Mouse (Mus musculus) adipocyte (in vitro differentiated cells): ENCODE measurements at regions not wholly inside any gene's neighbourhood (a gene's known extent, or its start where the extent isn't known, plus 50 kb on each side); places are given as distances from the start of the nearest gene placed in this dataset.
"Not testable (repeated sequence)": the region's sequence is repeated elsewhere in the genome, so short reads cannot be mapped to it uniquely, and the experiment has no call there.

Experiments used
- DNase-seq: peaks from one replicate; pipeline ENCODE4 v3.0.0-alpha.2; 2016; ENCODE audit warnings: low spot score

GRCm38 (mm10) chr6:13006596-13006995 lies 63.0 kb upstream of the Tmem106b start:
- no peak for DNase-seq

DNA sequence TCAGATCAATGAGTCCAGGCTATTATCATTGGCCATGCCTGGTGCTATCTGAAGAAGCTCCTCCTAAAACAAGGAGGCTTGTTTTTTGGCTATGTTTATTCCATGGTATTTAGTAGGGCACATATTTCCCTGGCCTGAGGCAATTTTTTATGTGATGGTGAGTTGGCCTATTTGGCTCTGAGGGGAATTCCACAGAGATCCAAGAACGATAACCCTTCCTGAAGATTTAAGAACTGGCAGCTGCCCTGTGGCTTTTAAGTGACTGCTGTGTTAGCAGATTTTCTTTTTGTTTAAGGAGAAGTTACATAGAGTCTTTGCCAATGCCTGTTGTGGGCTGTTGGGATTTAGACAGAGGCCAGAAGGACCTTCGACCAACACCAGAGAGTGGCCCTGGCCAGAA lies 74.9 kb upstream of the Tmem106b start:
- DNase-seq, result peak; percentile 46

DNA sequence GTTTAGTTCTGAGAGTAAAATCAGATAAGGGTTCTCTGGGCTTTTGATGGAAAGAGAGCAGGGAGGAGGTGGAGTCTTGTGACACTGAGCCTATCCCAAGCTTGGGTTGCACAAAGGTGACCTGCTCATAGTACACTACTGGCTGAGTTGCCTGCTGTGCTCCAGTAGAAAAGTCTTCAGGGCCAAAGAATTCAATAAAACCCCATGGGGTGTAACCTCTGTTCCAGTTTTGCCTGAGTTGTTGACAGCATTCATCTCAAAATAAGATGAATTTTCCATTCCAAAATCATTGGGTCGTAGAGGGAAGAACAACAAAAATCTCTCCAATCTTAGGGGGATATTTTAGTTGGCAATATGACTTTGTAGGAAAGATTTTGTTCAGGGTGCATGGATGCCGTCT lies 75.8 kb upstream of the Tmem106b start:
- peak; percentile 49 for DNase-seq

DNA sequence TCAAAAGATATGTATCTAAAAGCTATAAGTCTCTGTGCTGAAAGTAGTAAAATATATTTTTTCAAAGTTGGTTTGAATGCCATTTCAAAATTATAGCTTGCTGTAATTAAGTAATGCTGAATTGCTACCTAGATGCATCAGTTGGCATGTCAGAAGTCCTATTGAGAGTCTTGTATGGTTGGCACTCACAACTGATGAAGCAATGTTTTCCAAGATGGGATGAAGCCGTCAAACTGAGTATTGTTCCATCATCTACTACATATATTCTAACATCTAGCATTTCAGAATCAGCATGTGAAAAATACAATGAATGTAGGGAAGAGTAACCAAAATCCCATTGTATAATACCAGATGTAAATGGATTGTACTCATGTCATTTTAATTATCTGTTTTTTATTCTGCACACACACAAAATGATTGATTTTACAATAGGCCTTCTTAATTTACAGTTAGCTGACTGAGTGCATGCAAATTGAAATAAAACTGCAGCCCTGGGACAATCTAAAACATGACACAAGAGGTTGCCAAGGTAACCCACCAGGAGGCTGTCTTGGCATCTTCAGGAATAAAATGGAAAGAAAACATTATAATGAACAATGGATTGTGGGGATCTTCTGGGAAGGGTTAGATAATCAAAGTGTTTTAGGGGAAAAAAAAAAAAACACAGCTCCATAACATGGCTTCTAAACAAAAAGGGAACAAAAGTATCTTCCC lies 92.2 kb upstream of the Tmem106b start:
- no peak for DNase-seq

GRCm38 (mm10) chr6:12971604-12972003 lies 98.0 kb upstream of the Tmem106b start:
- no peak for DNase-seq

DNA sequence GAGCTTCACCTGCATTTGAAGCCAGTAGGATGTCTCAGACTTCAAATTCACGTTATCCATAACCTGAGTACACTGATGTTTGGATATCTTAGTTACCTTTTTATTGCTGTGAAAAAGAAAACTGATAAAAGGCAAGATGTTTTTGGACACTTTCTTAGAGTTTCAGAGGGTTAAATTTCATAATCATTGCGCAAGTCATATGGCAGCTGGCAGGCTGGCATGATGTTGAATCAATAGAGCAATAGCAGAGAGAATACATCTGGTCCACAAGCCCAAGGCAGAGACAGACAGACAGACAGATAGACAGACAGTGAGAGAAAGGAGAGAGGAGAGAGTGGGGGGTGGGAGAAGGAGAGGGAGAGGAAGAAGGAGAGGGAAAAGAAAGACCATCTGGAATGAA lies 102.3 kb upstream of the Tmem106b start:
- DNase-seq, result peak; percentile 70

GRCm38 (mm10) chr6:12957797-12958196 lies 111.8 kb upstream of the Tmem106b start:
- DNase-seq, result no peak

DNA sequence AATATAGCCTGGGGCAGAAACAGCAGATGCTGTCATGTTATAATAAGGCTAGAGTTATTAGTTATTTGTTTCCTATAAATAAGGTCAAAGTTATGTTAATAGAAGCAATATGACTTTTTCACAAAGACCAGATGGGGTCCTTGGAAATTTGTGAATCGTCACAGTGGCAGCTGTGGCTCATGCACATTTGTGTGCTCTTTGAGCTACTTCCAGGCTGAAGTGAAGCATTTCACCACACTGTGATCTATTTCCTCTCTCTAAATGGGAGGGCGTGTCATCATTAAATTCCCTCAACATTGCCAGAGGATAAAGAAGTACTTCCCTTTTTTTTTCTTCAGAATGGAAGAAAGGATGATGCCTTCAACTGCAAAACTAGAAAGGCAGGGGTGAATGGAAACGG lies 157.9 kb upstream of the Tmem106b start:
- peak; percentile 14 for DNase-seq

- no peak for DNase-seq
Observed at GRCm38 (mm10) chr6:12892929-12893328, 143.7 kb upstream of the Thsd7a start.

DNA sequence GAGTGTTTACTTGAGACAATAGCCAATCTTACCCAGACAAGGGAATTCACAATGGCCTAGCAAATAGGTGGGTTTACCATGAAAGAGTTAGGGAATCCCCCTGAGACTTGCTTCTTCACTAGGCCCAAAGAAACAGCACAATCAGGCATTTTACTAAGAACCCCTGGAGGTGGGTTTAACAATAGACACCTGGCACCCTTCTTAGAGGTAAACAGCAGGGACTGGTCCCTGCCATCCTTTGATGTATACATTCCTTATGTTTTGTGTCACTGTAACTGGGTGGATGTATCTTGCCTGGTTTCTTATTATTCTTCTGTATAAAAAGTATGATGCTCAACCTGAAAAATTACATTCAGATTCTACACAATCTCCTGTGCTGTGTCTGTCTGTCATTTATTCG lies 127.7 kb upstream of the Thsd7a start:
- DNase-seq, result not testable (repeated sequence)

DNA sequence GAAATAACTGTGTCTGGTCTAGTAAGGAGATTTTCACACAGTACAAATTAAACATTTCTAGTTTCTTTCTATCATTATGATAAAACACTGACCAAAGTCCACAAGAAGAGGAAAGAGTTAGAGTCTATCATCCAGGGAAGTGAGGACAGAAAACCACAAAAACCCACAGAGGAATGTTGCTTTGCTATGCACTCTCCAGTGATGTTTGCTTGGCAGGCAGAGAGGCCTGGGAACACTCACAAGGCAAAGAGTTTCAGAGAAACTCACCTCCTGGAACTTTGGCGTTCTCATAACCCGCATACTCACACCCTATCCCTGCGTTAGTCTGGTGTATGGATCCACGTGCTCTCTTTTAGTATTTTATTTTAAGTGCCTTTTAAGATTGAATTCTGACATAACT lies 127.2 kb upstream of the Thsd7a start:
- DNase-seq, result no peak

GRCm38 (mm10) chr6:12868251-12868650 lies 119.0 kb upstream of the Thsd7a start:
- DNase-seq, result peak; percentile 66

- no peak for DNase-seq
Observed at GRCm38 (mm10) chr6:12852041-12852440, 102.8 kb upstream of the Thsd7a start.

- not testable (repeated sequence) for DNase-seq
Observed at GRCm38 (mm10) chr6:12835079-12835478, 85.9 kb upstream of the Thsd7a start.

- no peak for DNase-seq
Observed at GRCm38 (mm10) chr6:12833358-12833757, 84.1 kb upstream of the Thsd7a start.

DNA sequence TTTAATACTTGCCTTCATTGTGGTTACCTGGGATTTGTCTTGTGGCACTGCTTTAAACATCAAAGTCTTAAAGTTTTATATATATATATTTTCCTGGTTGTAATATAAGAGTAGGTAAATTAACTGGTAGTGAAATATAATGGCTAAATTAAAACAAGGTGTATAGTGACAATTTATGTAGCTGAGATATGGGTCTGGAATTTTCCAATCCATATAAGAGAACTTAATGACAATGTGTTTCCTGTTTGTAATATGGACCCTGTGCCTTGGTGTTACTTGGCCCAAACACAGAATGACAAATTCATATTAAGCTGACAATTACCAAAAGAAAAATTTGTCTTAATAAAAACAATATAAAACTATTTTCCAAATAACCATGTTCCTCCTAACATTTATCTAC lies 82.7 kb upstream of the Thsd7a start:
- no peak for DNase-seq

DNA sequence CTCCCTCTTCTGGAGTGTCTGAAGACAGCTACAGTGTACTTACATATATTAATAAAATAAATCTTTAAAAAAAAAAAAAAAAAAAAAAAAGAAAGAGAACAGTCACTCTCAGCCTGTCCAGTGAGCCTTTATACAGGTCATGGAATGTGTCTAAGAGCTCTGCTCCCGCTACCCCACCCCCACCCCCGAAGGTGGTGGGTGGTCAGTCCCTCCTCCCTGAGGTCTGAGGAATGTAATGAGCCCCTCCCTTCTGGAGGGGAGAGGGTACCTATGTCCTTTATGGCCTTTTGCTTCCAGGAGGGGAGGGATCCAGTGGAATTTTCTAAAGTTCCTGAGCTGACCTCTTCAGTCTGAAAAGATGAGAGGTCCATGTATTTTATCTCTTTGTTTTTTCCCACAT lies 82.3 kb upstream of the Thsd7a start:
- DNase-seq, result no peak

- DNase-seq, result no peak
Observed at GRCm38 (mm10) chr6:12827745-12828144, 78.5 kb upstream of the Thsd7a start.

- no peak for DNase-seq
Observed at GRCm38 (mm10) chr6:12814972-12815770, 66.0 kb upstream of the Thsd7a start.

- DNase-seq, result not testable (repeated sequence)
Observed at GRCm38 (mm10) chr6:12813781-12814180, 64.6 kb upstream of the Thsd7a start.

DNA sequence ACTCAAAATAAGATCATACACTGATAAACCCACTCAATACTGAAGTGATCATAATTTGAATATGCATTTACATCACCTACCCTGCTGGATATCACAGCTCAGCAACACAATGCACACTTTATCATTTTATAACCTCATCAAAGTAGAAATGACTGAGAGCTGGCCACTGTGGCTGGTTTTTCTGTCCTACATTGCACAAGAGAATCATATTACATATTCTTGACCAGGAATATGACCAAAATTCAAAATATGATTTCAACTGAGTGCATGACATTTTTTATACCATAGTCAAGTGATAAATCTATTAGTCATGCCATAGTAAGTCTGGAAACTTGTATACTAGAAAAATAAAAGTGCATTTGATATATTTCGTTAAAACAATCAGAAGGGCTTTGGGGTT lies 63.3 kb upstream of the Thsd7a start:
- no peak for DNase-seq

- no peak for DNase-seq
Observed at GRCm38 (mm10) chr6:12812036-12812435, 62.8 kb upstream of the Thsd7a start.

GRCm38 (mm10) chr6:12809601-12810000 lies 60.4 kb upstream of the Thsd7a start:
- no peak for DNase-seq
